Mouse (Mus musculus) embryonic facial prominence, embryonic 14.5 days (tissue): Measurements from ENCODE around the gene Fxyd4. TPM values are rescaled to one million over a fixed set of nuclear protein-coding genes. Genes with fewer than 3 reads are reported as not detected.

ENCODE experiments used
- ATAC-seq: fragments of 200-750 bp; cut with Nextera tagmentation; 2 replicates; pipeline ENCODE4 v1.8.0; 2017; ENCODE audit warnings: low read depth, moderate number of reproducible peaks, moderate TSS enrichment
- DNase-seq: peaks from one replicate; pipeline ENCODE4 v3.0.0-alpha.2; 2015; ENCODE audit warnings: low spot score
- H3K27ac ChIP-seq: fragments of 300-500 bp; sonication (generic); replicated peaks from 2 replicates; pipeline ENCODE4 v1.5.1; 2014; ENCODE audit warnings: low read depth, mild to moderate bottlenecking, low read length, moderate library complexity
- H3K27me3 ChIP-seq: fragments of 300-500 bp; sonication (generic); replicated peaks from 2 replicates; pipeline ENCODE4 v1.6.1; 2014; ENCODE audit warnings: low read length; ENCODE audit not compliant: control insufficient read depth, insufficient read depth
- H3K36me3 ChIP-seq: fragments of 300-500 bp; sonication (generic); 2 replicates; pipeline ENCODE4 v1.6.1; 2014; ENCODE audit warnings: low read length, mixed read lengths; ENCODE audit not compliant: control insufficient read depth, insufficient read depth
- H3K4me1 ChIP-seq: fragments of 300-500 bp; sonication (generic); 2 replicates; pipeline ENCODE4 v1.6.1; 2014; ENCODE audit warnings: antibody characterized with exemption, low read length; ENCODE audit not compliant: control insufficient read depth, insufficient read depth
- H3K4me2 ChIP-seq: fragments of 300-500 bp; sonication (generic); 2 replicates; pipeline ENCODE4 v1.6.1; 2014; ENCODE audit warnings: low read depth, mild to moderate bottlenecking, low read length, moderate library complexity, mixed read lengths
- H3K4me3 ChIP-seq: fragments of 300-500 bp; sonication (generic); 2 replicates; pipeline ENCODE4 v1.5.1; 2014; ENCODE audit warnings: low read depth, mild to moderate bottlenecking, low read length
- H3K9ac ChIP-seq: fragments of 300-500 bp; sonication (generic); 2 replicates; pipeline ENCODE4 v1.6.1; 2014; ENCODE audit warnings: low read depth, mild to moderate bottlenecking, low read length, moderate library complexity, mixed read lengths
- H3K9me3 ChIP-seq: fragments of 300-500 bp; sonication (generic); 2 replicates; pipeline ENCODE4 v1.6.1; 2016; ENCODE audit warnings: low read length; ENCODE audit not compliant: control insufficient read depth
- WGBS: fragments of 180-500 bp; shearing (Covaris S2); extraction: QIAGEN DNeasy Blood & Tissue Kit; methylation state at CpG from one replicate; pipeline ENCODE4 v1.1.7; 2014; 5-methylcytosine and 5-hydroxymethylcytosine counted together
- polyA plus RNA-seq: library from polyadenylated mRNA; unstranded; fragments of >200 nt; fragmentation: Nextera tagmentation; extraction: Ambion mirVana; gene quantifications from 2 replicates; pipeline ENCODE4 v1.2.1, GENCODE M21; 2014

The Fxyd4 gene
- polyA plus RNA-seq, 1 experiment from 2014 or later = 1.2 TPM

DNA sequence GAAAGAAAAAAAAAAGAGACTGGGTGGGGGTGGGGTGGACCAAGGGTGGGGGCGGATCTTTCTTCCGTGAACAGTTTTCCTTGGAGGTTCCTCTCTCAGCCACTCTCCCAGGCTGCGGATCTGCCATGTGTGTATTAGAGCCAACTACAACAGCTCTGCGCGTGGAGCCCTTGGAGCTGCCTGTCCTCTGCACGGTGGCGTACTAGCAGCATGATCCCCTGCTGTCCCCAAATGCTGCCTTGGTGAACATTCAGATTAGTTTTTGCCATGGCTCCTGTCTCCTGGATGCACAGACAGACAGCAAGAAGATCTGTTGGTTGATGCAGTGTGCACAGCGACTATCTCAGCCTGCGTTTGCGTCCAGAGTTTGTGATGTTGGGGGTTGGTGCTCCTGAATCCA is 5.3 kb upstream of the Fxyd4 start:
- no peak overlapping the region for H3K9ac ChIP-seq
- no peak overlapping the region for H3K27ac ChIP-seq
- H3K27me3 ChIP-seq = no peaks in the 10 kb centered on the region
- 80% methylated on average over 10 of the region's 10 CpGs for WGBS
- H3K4me1 ChIP-seq = no peaks in the 10 kb centered on the region
- H3K9me3 ChIP-seq = no peaks in the 10 kb centered on the region
- ATAC-seq = no peak
- no peak for DNase-seq
- no peak overlapping the region for H3K4me3 ChIP-seq
- H3K4me2 ChIP-seq = no peak overlapping the region
- no peaks in the 10 kb centered on the region for H3K36me3 ChIP-seq

DNA sequence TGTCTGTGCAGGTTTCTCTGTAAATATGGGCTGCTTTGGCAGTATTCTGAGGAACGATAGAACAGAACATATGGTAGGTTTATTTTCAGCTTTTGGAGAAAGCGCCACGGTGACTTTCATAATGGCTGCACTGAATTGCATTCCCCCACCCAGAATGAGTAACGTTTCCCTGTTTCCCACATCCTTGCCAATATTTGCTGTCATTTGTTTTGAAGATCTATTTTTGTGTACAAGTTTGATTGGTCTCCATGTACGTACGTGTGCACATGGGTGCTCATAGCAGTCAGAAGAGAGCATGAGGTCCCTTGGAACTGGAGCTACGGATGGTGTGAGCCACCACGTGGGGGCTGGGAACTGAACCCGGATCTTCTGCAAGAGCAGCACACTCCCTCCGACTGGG is 1.5 kb upstream of the Fxyd4 start:
- no peak overlapping the region for H3K9ac ChIP-seq
- no peak for ATAC-seq
- H3K27ac ChIP-seq = no peak overlapping the region
- H3K4me1 ChIP-seq = no peaks in the 10 kb centered on the region
- no peak for DNase-seq
- 90% methylated on average over 10 of the region's 10 CpGs for WGBS
- H3K27me3 ChIP-seq = no peaks in the 10 kb centered on the region
- no peak overlapping the region for H3K4me3 ChIP-seq
- H3K36me3 ChIP-seq = no peaks in the 10 kb centered on the region
- H3K4me2 ChIP-seq = no peak overlapping the region
- H3K9me3 ChIP-seq = no peaks in the 10 kb centered on the region

DNA sequence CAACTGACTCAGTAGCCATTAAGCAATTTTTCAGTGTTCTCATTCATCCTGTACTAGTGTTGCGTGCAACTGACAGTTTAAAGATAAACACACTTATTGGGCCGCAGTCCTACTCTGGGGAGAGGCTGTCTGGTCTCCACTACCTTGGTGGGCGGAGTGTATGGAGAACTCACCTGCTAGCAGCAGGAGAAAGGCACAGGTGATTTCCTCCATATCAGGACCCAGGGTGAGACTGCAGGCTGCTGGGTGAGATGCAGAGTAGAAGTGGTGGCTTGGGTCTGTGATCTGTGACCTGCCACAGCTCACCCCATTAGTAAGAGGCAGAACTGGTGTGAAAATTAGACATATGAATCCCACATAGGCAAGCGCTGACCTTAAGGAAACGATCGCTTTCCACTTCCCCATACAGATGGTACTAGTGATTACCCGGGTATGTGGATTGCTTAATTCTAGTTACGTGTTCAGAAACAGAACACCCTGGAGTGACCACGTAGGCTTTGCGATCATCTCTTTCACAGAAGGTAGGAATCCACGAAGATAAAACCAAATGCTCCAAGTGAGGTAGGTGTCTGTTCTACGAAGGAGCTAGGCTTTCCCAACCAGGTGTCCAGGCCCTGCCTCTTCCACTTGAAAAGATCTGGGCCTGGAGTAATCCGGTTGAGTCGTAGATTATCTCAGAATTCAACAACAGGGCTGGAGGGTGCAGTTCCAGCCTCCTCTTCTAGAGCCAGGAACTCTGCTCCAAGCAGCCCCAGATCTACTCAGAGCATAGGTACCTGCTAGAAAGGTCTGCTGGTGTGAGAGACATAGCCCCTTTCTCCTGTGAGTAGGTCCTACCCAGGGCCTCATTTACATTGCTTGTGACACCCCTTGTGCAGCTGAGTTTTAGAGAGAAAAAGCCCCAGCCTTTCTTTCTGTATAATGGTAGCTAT is 1.5 kb downstream of the Fxyd4 start:
- Histone ChIP-seq H3K4me1 (no peaks in the 10 kb centered on the region), H3K27me3 (no peaks in the 10 kb centered on the region), H3K4me3 (no peak overlapping the region), H3K36me3 (no peaks in the 10 kb centered on the region), H3K4me2 (no peak overlapping the region), H3K9ac (no peak overlapping the region), H3K27ac (no peak overlapping the region), H3K9me3 (no peaks in the 10 kb centered on the region)
- 90% methylated on average over 14 of the region's 14 CpGs for WGBS
- ATAC-seq (no peak), DNase-seq (no peak)

DNA sequence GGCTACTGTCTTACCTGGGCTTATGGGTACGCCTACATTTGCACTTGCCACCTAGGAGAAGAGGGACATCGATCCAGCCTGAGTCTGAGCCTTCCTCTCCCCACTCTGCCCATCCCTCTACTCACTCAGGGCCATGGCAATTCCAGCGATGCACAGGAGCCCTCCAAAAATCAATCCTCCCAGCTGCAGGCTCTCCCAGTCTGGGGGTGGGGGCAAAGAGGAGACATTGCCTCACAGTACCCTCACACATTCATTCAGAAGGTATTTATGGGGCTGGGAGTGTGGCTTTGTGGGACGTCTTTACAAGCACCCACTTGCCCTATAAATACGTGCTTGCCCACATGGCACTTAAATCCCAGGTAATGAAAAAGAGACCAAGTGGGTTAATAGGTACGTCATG is 3.2 kb downstream of the Fxyd4 start:
- Histone ChIP-seq H3K9ac (no peak overlapping the region), H3K4me3 (no peak overlapping the region), H3K4me2 (no peak overlapping the region), H3K4me1 (no peaks in the 10 kb centered on the region), H3K9me3 (no peaks in the 10 kb centered on the region), H3K36me3 (peaks cover 12% of the 10 kb centered on the region), H3K27me3 (no peaks in the 10 kb centered on the region), H3K27ac (no peak overlapping the region)
- 86% methylated on average over 6 of the region's 6 CpGs for WGBS
- no peak for DNase-seq
- no peak for ATAC-seq

DNA sequence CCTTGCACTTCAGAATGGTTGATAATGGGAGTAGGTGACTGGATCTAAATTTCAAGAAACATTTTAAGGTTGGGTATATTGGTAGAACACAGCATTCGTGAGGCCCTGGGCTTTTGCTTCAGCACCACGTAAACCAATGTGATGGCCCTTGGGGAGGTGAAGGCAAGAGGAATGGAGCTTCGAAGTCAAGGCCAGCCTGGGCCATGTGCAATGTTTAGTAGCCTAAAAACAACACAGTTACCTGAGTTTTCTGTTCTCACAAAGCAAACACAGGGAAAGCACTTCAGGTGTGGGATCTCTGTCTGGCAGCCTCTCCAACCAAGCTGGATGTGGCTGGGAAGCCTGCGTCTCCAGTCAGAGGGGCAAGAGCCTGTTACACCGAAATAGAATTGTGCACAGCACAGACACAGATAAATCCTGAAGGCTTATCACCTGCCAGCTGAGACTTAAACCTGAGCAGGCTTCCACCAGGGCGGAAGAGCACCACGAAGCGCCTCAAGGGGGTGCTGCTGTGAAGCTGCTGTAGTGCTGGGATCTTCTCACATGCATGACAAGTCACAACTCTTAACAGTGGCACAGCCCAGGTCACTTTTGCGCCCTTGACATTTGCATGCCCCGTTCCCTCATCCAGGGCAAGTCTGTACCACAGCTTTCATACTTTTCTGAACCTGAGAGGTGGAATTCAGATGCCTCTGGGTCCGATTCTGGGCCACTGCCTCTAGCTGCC is 5.0 kb downstream of the Fxyd4 start:
- Histone ChIP-seq H3K4me2 (no peak overlapping the region), H3K9me3 (no peaks in the 10 kb centered on the region), H3K36me3 (peaks cover 30% of the 10 kb centered on the region), H3K9ac (no peak overlapping the region), H3K27me3 (no peaks in the 10 kb centered on the region), H3K4me3 (no peak overlapping the region), H3K4me1 (no peaks in the 10 kb centered on the region), H3K27ac (no peak overlapping the region)
- DNase-seq (no peak), ATAC-seq (no peak; the same call in 1 of the 2 replicates)
- WGBS = 52% methylated on average over 11 of the region's 11 CpGs

DNA sequence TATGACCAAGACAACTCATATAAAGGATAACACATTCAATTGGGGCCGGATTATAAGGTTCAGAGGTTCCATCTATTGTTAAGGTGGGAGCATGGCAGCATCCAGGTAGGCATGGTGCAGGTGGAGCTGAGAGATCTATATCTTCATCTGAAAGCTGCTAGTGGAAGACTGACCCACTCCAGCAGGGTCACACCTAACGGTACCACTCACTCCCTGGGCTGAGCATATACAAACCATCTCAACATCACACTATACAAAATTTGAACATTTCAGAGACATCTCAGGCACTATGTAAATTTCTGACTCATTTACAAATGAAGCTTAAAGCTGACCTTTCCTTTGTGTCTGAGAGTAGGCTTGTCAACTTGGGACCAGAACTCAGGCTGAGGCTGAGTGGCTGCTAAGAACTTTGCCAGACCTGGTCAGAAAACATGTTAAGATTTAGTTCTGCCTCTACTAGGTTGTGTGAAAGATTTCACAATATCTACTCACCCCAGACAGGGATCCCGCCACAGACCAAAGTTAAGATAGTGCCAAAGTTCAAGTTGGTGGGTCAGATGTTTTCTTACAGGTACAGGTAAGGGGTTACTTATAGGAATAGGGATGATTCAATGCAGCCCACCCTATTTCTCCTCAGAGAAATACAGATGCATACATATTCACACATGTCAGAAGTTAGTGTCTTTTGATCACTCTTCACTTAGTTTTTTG is 7.4 kb downstream of the Fxyd4 start:
- ATAC-seq (no peak), DNase-seq (no peak)
- Histone ChIP-seq H3K9ac (no peak overlapping the region), H3K9me3 (no peaks in the 10 kb centered on the region), H3K27ac (no peak overlapping the region), H3K27me3 (no peaks in the 10 kb centered on the region), H3K4me3 (no peak overlapping the region), H3K4me1 (no peaks in the 10 kb centered on the region), H3K36me3 (peaks cover 50% of the 10 kb centered on the region), H3K4me2 (no peak overlapping the region)
- WGBS = 92% methylated on average over 3 of the region's 3 CpGs

DNA sequence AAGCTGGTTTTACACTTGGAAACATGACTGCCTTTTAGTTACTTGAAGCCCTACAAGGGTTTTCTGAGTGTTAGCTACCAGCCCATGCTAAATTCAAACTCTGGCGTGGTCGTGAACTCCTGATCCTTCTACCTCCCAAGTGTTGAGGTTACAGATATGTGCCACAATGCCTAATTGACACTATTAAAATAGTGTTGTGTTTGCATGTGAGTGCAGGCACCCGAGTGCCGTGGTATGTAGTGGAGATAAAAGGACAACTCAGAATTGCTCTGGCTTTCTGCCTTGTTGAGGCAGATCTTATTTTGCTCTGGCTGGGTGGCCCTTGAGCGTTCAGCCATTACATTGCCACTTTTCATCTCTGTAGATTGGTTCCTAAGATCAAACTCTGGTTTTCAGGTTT is 8.7 kb downstream of the Fxyd4 start:
- no peak overlapping the region for H3K9ac ChIP-seq
- H3K4me2 ChIP-seq = no peak overlapping the region
- H3K9me3 ChIP-seq = no peaks in the 10 kb centered on the region
- H3K36me3 ChIP-seq = peaks cover 50% of the 10 kb centered on the region
- ATAC-seq = no peak
- 88% methylated on average over 5 of the region's 5 CpGs for WGBS
- H3K4me3 ChIP-seq = no peak overlapping the region
- H3K27me3 ChIP-seq = no peaks in the 10 kb centered on the region
- DNase-seq = no peak
- H3K27ac ChIP-seq = no peak overlapping the region
- no peaks in the 10 kb centered on the region for H3K4me1 ChIP-seq

DNA sequence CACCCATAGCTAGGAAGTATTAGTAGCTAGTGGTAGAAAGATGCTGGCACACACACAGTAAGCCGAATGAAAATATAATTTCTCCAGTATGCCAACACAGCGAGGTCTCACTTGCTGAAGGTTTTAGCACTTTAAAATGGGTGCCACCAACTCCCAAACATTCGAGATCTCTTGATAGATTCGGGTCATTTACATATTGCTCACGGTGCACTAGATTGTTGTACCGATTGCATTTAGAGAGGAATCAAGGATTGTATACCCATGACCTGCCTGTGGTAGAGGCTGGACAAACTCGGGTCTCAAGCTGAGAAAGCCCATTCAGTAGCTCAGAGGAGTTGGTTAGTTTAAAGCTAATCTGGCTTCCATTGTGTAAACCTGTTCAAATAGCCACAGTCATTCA is 9.5 kb downstream of the Fxyd4 start:
- Histone ChIP-seq H3K4me3 (no peak overlapping the region), H3K36me3 (peaks cover 56% of the 10 kb centered on the region), H3K4me2 (no peak overlapping the region), H3K4me1 (no peaks in the 10 kb centered on the region), H3K27ac (no peak overlapping the region), H3K9ac (no peak overlapping the region), H3K9me3 (no peaks in the 10 kb centered on the region), H3K27me3 (no peaks in the 10 kb centered on the region)
- ATAC-seq = no peak
- 87% methylated on average over 7 of the region's 7 CpGs for WGBS
- no peak for DNase-seq
